Mouse (Mus musculus): ENCODE measurements around the gene Nrxn1.

DNA sequence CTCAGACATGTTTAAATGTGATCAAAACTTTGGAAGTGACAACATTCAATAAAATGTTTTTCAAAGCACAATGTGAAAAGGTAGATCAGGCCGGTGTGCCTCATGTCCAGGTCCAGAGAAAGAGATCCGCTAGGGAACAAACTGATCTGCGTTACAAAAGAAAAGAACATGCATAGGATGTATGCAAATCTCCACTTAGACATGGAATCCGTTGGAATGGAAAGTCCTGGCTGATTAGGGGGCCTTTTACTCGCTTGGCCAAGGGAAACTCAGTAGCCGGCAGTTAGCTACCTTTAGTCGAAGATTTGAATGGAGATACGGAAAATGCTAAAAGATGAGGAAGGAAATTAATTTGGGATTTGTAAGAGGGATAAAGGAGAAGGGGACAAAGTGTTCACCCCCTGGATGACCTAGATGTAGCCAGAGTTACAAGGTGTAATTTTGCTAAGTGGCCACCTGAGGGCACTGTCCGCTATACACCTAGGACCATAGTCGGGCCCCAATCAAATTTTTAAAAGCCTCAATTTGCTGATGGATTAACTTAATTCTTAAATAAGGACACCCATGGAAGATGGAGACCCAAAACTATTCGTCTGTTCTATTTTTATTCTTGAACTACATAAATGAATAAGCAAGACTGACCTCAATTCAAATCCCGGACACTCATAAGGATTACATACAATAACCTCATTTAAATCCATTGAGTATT is 508.9 kb downstream of the Nrxn1 start:
- TF ChIP-seq EP300 (IDR thresholded peaks at IDR 0.05; ENCODE audit: insufficient read depth, low read depth, low read length) (no peak), POLR2A (IDR thresholded peaks at IDR 0.05; ENCODE audit: insufficient read depth, low read depth, low read length) (no peak), CTCF (IDR thresholded peaks at IDR 0.05) (peak; percentile 77)
